ENCODE assay signal across 8 mouse cellular contexts in genomic region chr14:23014747-23015286, GRCm38 (mm10).
DNase-seq lines count a peak whose midpoint lies in the region; ATAC-seq lines count a peak whose summit lies in the region.

No protein-coding gene starts in this region.

- no peak overlapping the region for H3K9ac ChIP-seq in embryonic facial prominence, embryonic 13.5 days

- ATAC-seq in embryonic facial prominence, embryonic 13.5 days (ENCODE audit: insufficient number of reproducible peaks, insufficient read depth, low FRiP score, low TSS enrichment, low read depth), result no peak

- 52% methylated on average over 2 of the region's 2 CpGs for WGBS in embryonic facial prominence, embryonic 13.5 days

- no peaks in the 10 kb centered on the region for H3K36me3 ChIP-seq in embryonic facial prominence, embryonic 13.5 days

- no peaks in the 10 kb centered on the region for H3K27me3 ChIP-seq in embryonic facial prominence, embryonic 13.5 days

- DNase-seq in testis, postnatal 10 days (ENCODE audit: low spot score), result peak; percentile 43
- no peak for DNase-seq in testis, postnatal 14 days (ENCODE audit: low spot score)
- DNase-seq in kidney, adult 11 months, result peak; percentile 12
- DNase-seq in lung, postnatal 25 days (ENCODE audit: low spot score), result peak; percentile 16
- no peak for DNase-seq in urinary bladder, postnatal 10 days (ENCODE audit: low spot score)
- no peak for DNase-seq in right cerebral cortex, adult 18-20 months
- DNase-seq in spleen, postnatal 4 days (ENCODE audit: low spot score in 2 of 2), result no peak

- no peak overlapping the region for H3K4me3 ChIP-seq in embryonic facial prominence, embryonic 13.5 days

- H3K27ac ChIP-seq in embryonic facial prominence, embryonic 13.5 days, result peak overlapping the region; percentile 62

- H3K4me1 ChIP-seq in embryonic facial prominence, embryonic 13.5 days, result peaks cover 12% of the 10 kb centered on the region

- H3K4me2 ChIP-seq in embryonic facial prominence, embryonic 13.5 days, result no peak overlapping the region

- H3K9me3 ChIP-seq in embryonic facial prominence, embryonic 13.5 days, result no peaks in the 10 kb centered on the region

Comparison
In these comparisons a context has a peak if more than half of its experiments do, and no peak if none do; other contexts are left out.
1. DNase-seq: peak in testis, postnatal 10 days (single experiment), kidney, adult 11 months (single experiment) and lung, postnatal 25 days (single experiment); none in testis, postnatal 14 days (single experiment), urinary bladder, postnatal 10 days (single experiment), right cerebral cortex, adult 18-20 months (single experiment) and spleen, postnatal 4 days (0 of 2).